Mouse (Mus musculus): ENCODE data around the gene Xlr3c. TPM values are rescaled to one million over a fixed set of nuclear protein-coding genes. Genes with fewer than 3 reads are reported as not detected.
"Not testable (repeated sequence)": the region's sequence is repeated elsewhere in the genome, so short reads cannot be mapped to it uniquely, and the experiment has no call there.

Xlr3c gene
- polyA plus RNA-seq (2015; fragmentation: Nextera tagmentation; extraction: Ambion mirVana): 0.08 TPM in 1 of 2 replicates, not detected in the other

GRCm38 (mm10) chrX:73265270-73265669, at the start of gene Xlr3c:
Gene Xlr3c (minus strand): TSS chrX:73265390.
- H3K4me3 ChIP-seq (replicated peaks); H3K9me3 ChIP-seq (replicated peaks); H3K27me3 ChIP-seq; H3K9ac ChIP-seq; H3K36me3 ChIP-seq (replicated peaks); H3K4me1 ChIP-seq (replicated peaks); H3K27ac ChIP-seq (replicated peaks); H3K4me2 ChIP-seq; ATAC-seq (ENCODE audit: insufficient read depth): not testable (repeated sequence)
- WGBS (ENCODE audit: insufficient replicate concordance): 72% methylated on average over 14 of the region's 14 CpGs

DNA sequence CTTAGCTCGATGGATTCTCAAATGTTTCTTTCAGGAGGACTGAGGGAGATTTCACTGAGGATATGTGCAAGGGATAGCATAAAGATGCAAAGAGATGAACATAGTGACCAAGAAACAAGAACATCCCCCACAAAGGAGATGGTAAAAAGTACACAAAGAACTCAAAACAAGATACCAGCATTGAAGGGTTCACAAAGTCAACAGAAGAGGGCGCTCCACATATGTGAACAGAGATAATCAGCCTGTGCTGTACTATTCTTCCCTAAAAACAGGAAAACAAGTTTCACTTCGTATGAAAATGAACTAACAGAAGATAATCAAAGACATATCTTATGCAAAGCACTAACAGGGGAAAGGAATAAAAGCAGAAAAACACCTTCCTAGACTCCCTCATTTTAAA, 47.3 kb upstream of the Xlr3c start:
- no peaks in the 10 kb centered on the region for H3K36me3 ChIP-seq (replicated peaks)
- H3K9me3 ChIP-seq (replicated peaks): no peaks in the 10 kb centered on the region
- no peak overlapping the region for H3K4me3 ChIP-seq (replicated peaks)
- H3K4me2 ChIP-seq: no peak overlapping the region
- WGBS (ENCODE audit: insufficient replicate concordance): 24% methylated on average over 3 of the region's 3 CpGs
- no peaks in the 10 kb centered on the region for H3K27me3 ChIP-seq
- no peak overlapping the region for H3K27ac ChIP-seq (replicated peaks)
- H3K4me1 ChIP-seq (replicated peaks): no peaks in the 10 kb centered on the region
- ATAC-seq (ENCODE audit: insufficient read depth): no peak
- no peak overlapping the region for H3K9ac ChIP-seq

GRCm38 (mm10) chrX:73295745-73296144, 30.6 kb upstream of the Xlr3c start:
- not testable (repeated sequence) for H3K4me3 ChIP-seq (replicated peaks); H3K4me1 ChIP-seq (replicated peaks); H3K36me3 ChIP-seq (replicated peaks); H3K4me2 ChIP-seq; H3K27ac ChIP-seq (replicated peaks); H3K27me3 ChIP-seq; H3K9ac ChIP-seq; H3K9me3 ChIP-seq (replicated peaks); ATAC-seq (ENCODE audit: insufficient read depth)
- 54% methylated on average over 7 of the region's 10 CpGs for WGBS (ENCODE audit: insufficient replicate concordance)

GRCm38 (mm10) chrX:73292876-73293275, 27.7 kb upstream of the Xlr3c start, which contains the start of the genes Xlr5a and Xlr5c:
Gene Xlr5a (minus strand): TSS chrX:73292976.
Gene Xlr5c (minus strand): TSS chrX:73292976.
- not testable (repeated sequence) for H3K27ac ChIP-seq (replicated peaks); H3K36me3 ChIP-seq (replicated peaks); ATAC-seq (ENCODE audit: insufficient read depth); H3K4me1 ChIP-seq (replicated peaks); H3K4me3 ChIP-seq (replicated peaks); H3K9me3 ChIP-seq (replicated peaks); H3K9ac ChIP-seq; H3K27me3 ChIP-seq; H3K4me2 ChIP-seq
- 84% methylated on average over 15 of the region's 17 CpGs for WGBS (ENCODE audit: insufficient replicate concordance)

- not testable (repeated sequence) for H3K4me1 ChIP-seq (replicated peaks); H3K4me3 ChIP-seq (replicated peaks); H3K27me3 ChIP-seq; H3K9ac ChIP-seq; H3K4me2 ChIP-seq; H3K36me3 ChIP-seq (replicated peaks); H3K27ac ChIP-seq (replicated peaks); H3K9me3 ChIP-seq (replicated peaks); ATAC-seq (ENCODE audit: insufficient read depth)
- 50% methylated on average over 1 of the region's 2 CpGs for WGBS (ENCODE audit: insufficient replicate concordance)
Measured at GRCm38 (mm10) chrX:73262428-73262827, 2.8 kb downstream of the Xlr3c start.

DNA sequence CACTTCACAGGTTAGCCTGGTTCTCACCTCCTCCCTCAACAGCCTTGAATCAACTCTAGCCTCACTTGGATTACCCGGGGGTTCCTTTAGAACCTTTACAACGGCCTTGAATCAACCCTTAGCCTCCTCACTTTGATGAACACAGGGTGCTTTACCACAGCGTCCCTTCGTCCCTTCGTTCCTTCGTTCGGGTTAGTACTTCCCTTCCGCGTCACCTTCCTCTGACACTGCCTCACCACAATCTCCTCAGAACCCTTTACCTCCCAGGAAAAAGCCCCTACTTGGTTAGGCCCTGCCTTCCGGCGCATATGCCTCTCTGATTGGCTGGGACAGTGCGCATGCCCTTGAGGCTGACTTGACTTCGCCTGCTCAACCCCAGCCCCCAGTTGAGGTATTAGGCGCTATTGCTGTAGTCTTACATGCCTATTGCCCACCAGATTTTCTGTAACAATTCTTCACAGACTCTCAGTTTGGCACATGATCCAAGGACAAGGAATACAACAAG, 22.3 kb downstream of the Xlr3c start, which contains the start of gene Xlr4c:
Xlr4c (minus strand) TSS at position 310 of the 505 bp plus-strand sequence.
- not testable (repeated sequence) for H3K4me1 ChIP-seq (replicated peaks); H3K9me3 ChIP-seq (replicated peaks); H3K4me2 ChIP-seq; H3K4me3 ChIP-seq (replicated peaks); H3K27me3 ChIP-seq; ATAC-seq (ENCODE audit: insufficient read depth); H3K9ac ChIP-seq; H3K36me3 ChIP-seq (replicated peaks); H3K27ac ChIP-seq (replicated peaks)
- 45% methylated on average over 14 of the region's 14 CpGs for WGBS (ENCODE audit: insufficient replicate concordance)

DNA sequence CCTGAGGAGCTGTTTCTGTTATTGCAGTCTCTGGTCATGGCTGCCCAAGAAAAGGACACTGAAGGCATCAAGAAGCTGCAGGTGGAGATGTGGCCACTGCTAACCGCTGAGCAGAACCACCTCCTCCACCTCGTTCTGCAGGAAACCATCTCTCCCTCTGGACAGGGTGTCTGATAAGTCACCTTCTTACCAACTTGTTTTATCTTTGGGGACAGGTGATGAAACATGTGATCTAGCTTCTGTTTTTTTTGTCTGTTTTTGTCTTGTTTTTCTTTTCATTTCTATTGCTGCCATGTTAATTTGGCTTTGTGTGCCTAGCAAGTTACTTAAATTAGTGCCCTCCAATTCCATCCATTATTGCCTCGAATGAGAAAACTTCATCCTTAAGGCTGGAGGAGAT, 35.9 kb downstream of the Xlr3c start:
- H3K4me3 ChIP-seq (replicated peaks): peak overlapping the region; percentile 66
- H3K4me2 ChIP-seq: peak overlapping the region; percentile 84
- 21% methylated on average over 3 of the region's 3 CpGs for WGBS (ENCODE audit: insufficient replicate concordance)
- peaks cover 5% of the 10 kb centered on the region; the same call in 1 of the 2 replicates for H3K4me1 ChIP-seq (replicated peaks)
- H3K9me3 ChIP-seq (replicated peaks): no peaks in the 10 kb centered on the region
- peaks cover 7% of the 10 kb centered on the region for H3K27me3 ChIP-seq
- H3K36me3 ChIP-seq (replicated peaks): no peaks in the 10 kb centered on the region
- no peak for ATAC-seq (ENCODE audit: insufficient read depth)
- no peak overlapping the region for H3K27ac ChIP-seq (replicated peaks)
- H3K9ac ChIP-seq: peak overlapping the region; percentile 43; the same call in 1 of the 2 replicates

DNA sequence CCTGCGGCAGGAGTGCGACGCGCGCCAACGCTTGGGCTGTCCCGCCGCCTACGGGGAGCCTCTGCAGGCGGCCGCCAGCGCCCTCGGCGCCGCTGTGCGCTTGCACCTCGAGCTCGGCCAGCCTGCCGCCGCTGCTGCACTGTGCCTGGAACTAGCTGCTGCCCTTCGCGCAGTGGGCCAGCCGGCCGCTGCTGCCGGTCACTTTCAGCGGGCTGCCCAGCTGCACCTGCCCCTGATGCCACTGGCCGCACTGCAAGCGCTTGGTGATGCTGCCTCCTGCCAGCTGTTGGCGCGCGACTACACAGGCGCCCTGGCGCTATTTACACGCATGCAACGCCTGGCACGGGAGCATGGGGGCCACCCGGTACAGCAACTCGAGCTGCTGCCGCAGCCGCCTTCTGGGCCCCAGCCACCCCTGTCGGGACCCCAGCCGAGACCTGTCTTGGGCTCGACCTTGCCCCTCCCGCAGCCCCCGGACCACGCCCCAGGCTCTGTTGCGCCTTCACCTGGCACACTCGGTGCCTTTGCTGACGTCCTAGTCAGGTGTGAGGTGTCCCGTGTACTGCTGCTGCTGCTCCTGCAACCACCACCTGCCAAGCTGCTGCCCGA, 36.5 kb downstream of the Xlr3c start:
- WGBS (ENCODE audit: insufficient replicate concordance): 12% methylated on average over 51 of the region's 51 CpGs

GRCm38 (mm10) chrX:73227914-73228605, 37.1 kb downstream of the Xlr3c start, which contains the start of gene F8a:
Gene F8a (plus strand): TSS chrX:73228291.
- peak; percentile 89 for ATAC-seq (ENCODE audit: insufficient read depth)
- WGBS (ENCODE audit: insufficient replicate concordance): 12% methylated on average over 39 of the region's 39 CpGs
- peak within 1 kb of the TSS; percentile 77 for H3K27ac ChIP-seq (replicated peaks)
- peak within 1 kb of the TSS; percentile 66 for H3K4me3 ChIP-seq (replicated peaks)
- H3K9ac ChIP-seq: peak within 1 kb of the TSS; percentile 43
- no peaks in the 10 kb centered on the region for H3K9me3 ChIP-seq (replicated peaks)
- peaks cover 7% of the 10 kb centered on the region for H3K27me3 ChIP-seq
- H3K4me1 ChIP-seq (replicated peaks): peaks cover 5% of the 10 kb centered on the region; the same call in 1 of the 2 replicates
- no peaks in the 10 kb centered on the region for H3K36me3 ChIP-seq (replicated peaks)
- peak within 1 kb of the TSS; percentile 84 for H3K4me2 ChIP-seq

More for the DNA sequence above, 36.5 kb downstream of the Xlr3c start:
- peaks cover 7% of the 10 kb centered on the region for H3K27me3 ChIP-seq
- peak; percentile 37 for ATAC-seq (ENCODE audit: insufficient read depth)
- H3K4me1 ChIP-seq (replicated peaks): peaks cover 5% of the 10 kb centered on the region; the same call in 1 of the 2 replicates
- H3K36me3 ChIP-seq (replicated peaks): no peaks in the 10 kb centered on the region
- peak overlapping the region; percentile 43 for H3K9ac ChIP-seq
- peak overlapping the region; percentile 66 for H3K4me3 ChIP-seq (replicated peaks)
- H3K9me3 ChIP-seq (replicated peaks): no peaks in the 10 kb centered on the region
- H3K4me2 ChIP-seq: peak overlapping the region; percentile 84
- 0 out of 2 replicates have a peak overlapping the region, but pooled peaks have one; percentile 77 for H3K27ac ChIP-seq (replicated peaks)

- no peak overlapping the region for H3K27ac ChIP-seq (replicated peaks)
- H3K4me1 ChIP-seq (replicated peaks): peaks cover 5% of the 10 kb centered on the region; the same call in 1 of the 2 replicates
- WGBS (ENCODE audit: insufficient replicate concordance): 37% methylated on average over 1 of the region's 1 CpGs
- no peak overlapping the region for H3K4me2 ChIP-seq
- no peak overlapping the region for H3K4me3 ChIP-seq (replicated peaks)
- H3K9ac ChIP-seq: no peak overlapping the region
- ATAC-seq (ENCODE audit: insufficient read depth): no peak
- H3K9me3 ChIP-seq (replicated peaks): no peaks in the 10 kb centered on the region
- H3K36me3 ChIP-seq (replicated peaks): no peaks in the 10 kb centered on the region
- H3K27me3 ChIP-seq: peaks cover 7% of the 10 kb centered on the region
Measured at GRCm38 (mm10) chrX:73225365-73225764, 39.8 kb downstream of the Xlr3c start.

DNA sequence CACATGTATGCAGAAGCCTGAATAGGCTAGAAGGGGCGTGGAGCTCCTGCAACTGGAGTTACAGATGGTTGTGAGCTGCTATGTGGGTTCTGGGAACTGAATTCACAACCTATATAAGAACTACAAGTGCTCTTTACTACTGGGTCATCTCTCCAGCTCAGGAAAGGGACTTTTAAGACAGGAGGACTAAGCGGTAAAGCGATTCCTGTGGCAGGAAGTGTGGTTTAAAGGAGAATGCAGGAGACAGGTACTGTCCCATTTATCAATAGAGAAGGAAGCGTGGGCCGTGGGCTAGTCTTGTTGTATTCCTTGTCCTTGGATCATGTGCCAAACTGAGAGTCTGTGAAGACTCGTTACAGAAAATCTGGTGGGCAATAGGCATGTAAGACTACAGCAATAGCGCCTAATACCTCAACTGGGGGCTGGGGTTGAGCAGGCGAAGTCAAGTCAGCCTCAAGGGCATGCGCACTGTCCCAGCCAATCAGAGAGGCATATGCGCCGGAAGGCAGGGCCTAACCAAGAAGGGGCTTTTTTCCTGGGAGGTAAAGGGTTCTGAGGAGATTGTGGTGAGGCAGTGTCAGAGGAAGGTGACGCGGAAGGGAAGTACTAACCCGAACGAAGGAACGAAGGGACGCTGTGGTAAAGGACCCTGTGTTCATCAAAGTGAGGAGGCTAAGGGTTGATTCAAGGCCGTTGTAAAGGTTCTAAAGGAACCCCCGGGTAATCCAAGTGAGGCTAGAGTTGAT, 51.2 kb downstream of the Xlr3c start, which contains the start of gene Xlr4b:
Xlr4b (plus strand) TSS at position 515 of the 746 bp plus-strand sequence.
- H3K4me3 ChIP-seq (replicated peaks); H3K27ac ChIP-seq (replicated peaks); H3K4me1 ChIP-seq (replicated peaks); H3K9ac ChIP-seq; H3K9me3 ChIP-seq (replicated peaks); H3K27me3 ChIP-seq; H3K36me3 ChIP-seq (replicated peaks); ATAC-seq (ENCODE audit: insufficient read depth); H3K4me2 ChIP-seq: not testable (repeated sequence)
- WGBS (ENCODE audit: insufficient replicate concordance): 36% methylated on average over 18 of the region's 19 CpGs
